Mouse (Mus musculus): ENCODE measurements around the gene Dnlz. TPM values are rescaled to one million over a fixed set of nuclear protein-coding genes. Genes with fewer than 3 reads are reported as not detected.

Gene Dnlz
- polyA plus RNA-seq, 1 experiment from 2014 or later: 8.3 TPM

Other genes with a start within 250 kb of the Dnlz start
- gene Nacc2, start 228.9 kb downstream of the Dnlz start, polyA plus RNA-seq (2015; fragmentation: Nextera tagmentation; extraction: Ambion mirVana): 3.4 and 4.3 TPM in 2 replicates
- gene Lhx3, start 143.8 kb downstream of the Dnlz start, polyA plus RNA-seq (2015; fragmentation: Nextera tagmentation; extraction: Ambion mirVana): not detected in 2 replicates
- gene Qsox2, start 114.6 kb downstream of the Dnlz start, polyA plus RNA-seq (2015; fragmentation: Nextera tagmentation; extraction: Ambion mirVana): 5.1 and 5.2 TPM in 2 replicates
- gene Ccdc187, start 57.6 kb downstream of the Dnlz start, polyA plus RNA-seq (2015; fragmentation: Nextera tagmentation; extraction: Ambion mirVana): 0.03 TPM in 1 of 2 replicates, not detected in the other
- gene Gpsm1, start 36.6 kb downstream of the Dnlz start, polyA plus RNA-seq (2015; fragmentation: Nextera tagmentation; extraction: Ambion mirVana): 2.6 and 2.9 TPM in 2 replicates
- gene Card9, start 8.8 kb upstream of the Dnlz start, polyA plus RNA-seq (2015; fragmentation: Nextera tagmentation; extraction: Ambion mirVana): 2.3 and 2.9 TPM in 2 replicates
- gene Snapc4, start 28.5 kb upstream of the Dnlz start, polyA plus RNA-seq (2015; fragmentation: Nextera tagmentation; extraction: Ambion mirVana): 8.4 and 10.8 TPM in 2 replicates
- gene Entr1, start 37.2 kb upstream of the Dnlz start, polyA plus RNA-seq (2015; fragmentation: Nextera tagmentation; extraction: Ambion mirVana): 38.2 and 42.8 TPM in 2 replicates
- gene Pmpca, start 37.2 kb upstream of the Dnlz start, polyA plus RNA-seq (2015; fragmentation: Nextera tagmentation; extraction: Ambion mirVana): 61.5 and 61.6 TPM in 2 replicates
- 6.0 and 6.1 TPM in 2 replicates for gene Inpp5e, start 57.1 kb upstream of the Dnlz start, polyA plus RNA-seq (2015; fragmentation: Nextera tagmentation; extraction: Ambion mirVana)
- 8.8 and 9.6 TPM in 2 replicates for gene Sec16a, start 93.1 kb upstream of the Dnlz start, polyA plus RNA-seq (2015; fragmentation: Nextera tagmentation; extraction: Ambion mirVana)
- 2.8 and 3.1 TPM in 2 replicates for gene Notch1, start 164.6 kb upstream of the Dnlz start, polyA plus RNA-seq (2015; fragmentation: Nextera tagmentation; extraction: Ambion mirVana)
- 55.1 and 64.6 TPM in 2 replicates for gene Egfl7, start 227.9 kb upstream of the Dnlz start, polyA plus RNA-seq (2015; fragmentation: Nextera tagmentation; extraction: Ambion mirVana)
- not detected in 2 replicates for gene Gm20532, start 234.5 kb upstream of the Dnlz start, polyA plus RNA-seq (2015; fragmentation: Nextera tagmentation; extraction: Ambion mirVana)

Data from liver, embryonic 15.5 days (tissue).